10 mouse cellular contexts compared by ENCODE assay signal in the genomic region with DNA sequence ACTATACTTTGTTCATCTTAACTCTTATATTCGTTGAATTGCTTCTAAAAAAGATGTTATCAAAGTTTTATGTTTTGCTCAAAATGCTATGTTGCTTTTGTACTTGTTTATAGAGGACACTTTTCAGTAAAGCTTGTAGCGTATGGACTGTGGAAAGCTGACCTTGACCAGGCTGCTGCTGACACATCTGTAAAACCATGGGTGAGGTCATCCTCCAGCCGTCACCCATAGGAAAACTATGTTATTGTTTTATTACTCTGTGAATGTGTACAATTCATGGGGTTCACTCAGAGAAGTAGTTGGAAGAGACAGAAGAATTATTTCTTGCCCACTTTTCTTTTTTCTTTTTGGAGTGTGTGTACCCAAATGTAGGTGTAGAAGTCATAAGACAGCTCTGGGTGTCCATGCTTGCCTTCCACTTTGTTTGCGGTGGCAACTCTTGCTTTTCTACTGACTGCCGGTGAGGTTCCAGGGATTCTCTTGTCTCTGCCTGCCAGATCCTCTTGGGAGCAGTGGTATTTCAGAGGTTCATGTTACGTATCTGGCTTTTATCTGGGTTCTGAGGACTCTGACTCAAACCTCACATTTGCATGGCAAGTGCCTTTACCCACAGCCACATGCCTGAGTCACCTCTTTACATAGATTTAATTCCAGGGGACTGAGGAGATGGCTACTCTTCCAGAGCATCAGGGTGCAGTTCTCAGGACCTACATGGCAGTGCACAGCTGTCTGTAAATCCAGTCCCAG. TPM values are rescaled to one million over a fixed set of nuclear protein-coding genes. Genes with fewer than 3 reads are reported as not detected.
DNase-seq lines count a peak whose midpoint lies in the region; ATAC-seq and TF ChIP-seq lines count a peak whose summit lies in the region.
"Had no signal": no experiment of that assay in that cellular context is flagged by ENCODE, and none has a peak within 500 bp of the region (broad histone marks: within the 10 kb centered on the region; RNA-seq: fewer than 3 reads in every experiment).

No protein-coding gene starts in this region.

- H3K4me2 ChIP-seq in lung, postnatal 0 days (replicated peaks; ENCODE audit: low read depth, low read length) = no peak overlapping the region
- peak overlapping the region; percentile 46 for H3K4me2 ChIP-seq in heart, embryonic 16.5 days (ENCODE audit: low read depth, low read length)
- no peak overlapping the region for H3K4me2 ChIP-seq in forebrain, embryonic 16.5 days (ENCODE audit: low read length)

- H3K4me1 ChIP-seq in lung, postnatal 0 days (ENCODE audit: insufficient read depth, low read depth, low read length) = peaks cover 9% of the 10 kb centered on the region; the same call in 1 of the 2 replicates
- H3K4me1 ChIP-seq in heart, embryonic 16.5 days (ENCODE audit: control insufficient read depth, insufficient read depth, low read length) = peaks cover 47% of the 10 kb centered on the region
- no peaks in the 10 kb centered on the region for H3K4me1 ChIP-seq in forebrain, embryonic 16.5 days (replicated peaks; ENCODE audit: control insufficient read depth, insufficient read depth, low read length)

- H3K36me3 ChIP-seq in lung, postnatal 0 days (ENCODE audit: insufficient read depth, low read length) = no peaks in the 10 kb centered on the region
- H3K36me3 ChIP-seq in heart, embryonic 16.5 days (ENCODE audit: control insufficient read depth, insufficient read depth) = peaks cover 3% of the 10 kb centered on the region; the same call in 1 of the 2 replicates
- no peaks in the 10 kb centered on the region for H3K36me3 ChIP-seq in forebrain, embryonic 16.5 days (ENCODE audit: control insufficient read depth, insufficient read depth)

- H3K9me3 ChIP-seq in lung, postnatal 0 days (ENCODE audit: low read length) = no peaks in the 10 kb centered on the region
- H3K9me3 ChIP-seq in heart, embryonic 16.5 days (replicated peaks; ENCODE audit: control insufficient read depth, low read length) = no peaks in the 10 kb centered on the region
- no peaks in the 10 kb centered on the region for H3K9me3 ChIP-seq in forebrain, embryonic 16.5 days (ENCODE audit: control insufficient read depth, low read length)

- no peak for TF ChIP-seq EP300 in lung, postnatal 0 days (IDR thresholded peaks at IDR 0.05)

- H3K4me3 ChIP-seq in lung, postnatal 0 days (ENCODE audit: low read depth, low read length) = no peak overlapping the region
- 0 out of 2 replicates have a peak overlapping the region, but pooled peaks have one; percentile 4 for H3K4me3 ChIP-seq in heart, embryonic 16.5 days (ENCODE audit: low read length)
- no peak overlapping the region for H3K4me3 ChIP-seq in forebrain, embryonic 16.5 days (replicated peaks; ENCODE audit: low read length)

- WGBS in lung, postnatal 0 days = 52% methylated on average over 6 of the region's 6 CpGs
- WGBS in heart, embryonic 16.5 days = 37% methylated on average over 6 of the region's 6 CpGs
- WGBS in forebrain, embryonic 16.5 days = 86% methylated on average over 6 of the region's 6 CpGs

- no peak overlapping the region for H3K27ac ChIP-seq in lung, postnatal 0 days (ENCODE audit: low read length)
- peak overlapping the region; percentile 90 for H3K27ac ChIP-seq in heart, embryonic 16.5 days (ENCODE audit: low read length)
- no peak overlapping the region for H3K27ac ChIP-seq in forebrain, embryonic 16.5 days (ENCODE audit: low read length)

- H3K27me3 ChIP-seq in lung, postnatal 0 days (replicated peaks; ENCODE audit: insufficient read depth, low read length) = no peaks in the 10 kb centered on the region
- no peaks in the 10 kb centered on the region for H3K27me3 ChIP-seq in heart, embryonic 16.5 days (ENCODE audit: control insufficient read depth, insufficient read depth, low read length)
- H3K27me3 ChIP-seq in forebrain, embryonic 16.5 days (replicated peaks; ENCODE audit: control insufficient read depth, insufficient read depth, low read length) = no peaks in the 10 kb centered on the region

- H3K9ac ChIP-seq in lung, postnatal 0 days (replicated peaks; ENCODE audit: low read depth) = no peak overlapping the region
- H3K9ac ChIP-seq in heart, embryonic 16.5 days (ENCODE audit: low read length) = peak overlapping the region; percentile 55
- no peak overlapping the region for H3K9ac ChIP-seq in forebrain, embryonic 16.5 days (replicated peaks; ENCODE audit: low read depth, low read length)

- DNase-seq in adrenal gland, adult (ENCODE audit: inconsistent age in 2 of 2, low spot score in 1 of 2) = peak; percentile 44 to 75
- DNase-seq in adrenal gland, adult 18-20 months (ENCODE audit: low spot score in 2 of 2) = no peak
- DNase-seq in lung, postnatal 0 days (ENCODE audit: low spot score) = peak; percentile 23
- DNase-seq in lung, postnatal 14 days = no peak
- DNase-seq in mesoderm, embryonic 11.5 days (ENCODE audit: low read depth, low spot score) = peak; percentile 43
- no peak for DNase-seq in left cerebral cortex, adult 8-10 months (ENCODE audit: low spot score in 2 of 2)
- DNase-seq: cerebellum, adult 9-11 months; right cerebral cortex, postnatal 14 days had no signal

- ATAC-seq in lung, postnatal 0 days = peak; percentile 52
- ATAC-seq in heart, embryonic 16.5 days (replicated peaks; ENCODE audit: extremely low read depth, insufficient read depth, low FRiP score) = peak; percentile 66
- no peak for ATAC-seq in forebrain, embryonic 16.5 days

- TF ChIP-seq CTCF in lung, postnatal 0 days (IDR thresholded peaks at IDR 0.05) = no peak

RNA-seq across cellular contexts. Expression of gene Ppp1r12a, which starts 11.0 kb away (rescaled TPM):
- 100 to 1,000 TPM in 1 of 2 experiments, 10 to 100 TPM in 1; 95.9 to 109 TPM for total RNA-seq in adrenal gland, adult 18-20 months (2021)
- polyA plus RNA-seq in lung, postnatal 0 days (2015; fragmentation: Nextera tagmentation; extraction: Ambion mirVana) = 82.9 and 90.4 TPM in 2 replicates
- 91.0 and 95.4 TPM in 2 replicates for polyA plus RNA-seq in heart, embryonic 16.5 days (2015; fragmentation: Nextera tagmentation; extraction: Ambion mirVana)
- 100 to 1,000 TPM; 126 to 141 (median 127) TPM for total RNA-seq in left cerebral cortex, adult 8-10 months (2022)
- polyA plus RNA-seq in forebrain, embryonic 16.5 days (2015; fragmentation: Nextera tagmentation; extraction: Ambion mirVana) = 81.7 and 87.3 TPM in 2 replicates

Comparison
In these comparisons a context has a peak if more than half of its experiments do, and no peak if none do; other contexts are left out.
1. DNase-seq: peak in adrenal gland, adult (2 of 2), lung, postnatal 0 days (single experiment) and mesoderm, embryonic 11.5 days (single experiment); none in adrenal gland, adult 18-20 months (0 of 2), lung, postnatal 14 days (single experiment) and left cerebral cortex, adult 8-10 months (0 of 2).